17 mouse cellular contexts compared by ENCODE assay signal in the genomic region with DNA sequence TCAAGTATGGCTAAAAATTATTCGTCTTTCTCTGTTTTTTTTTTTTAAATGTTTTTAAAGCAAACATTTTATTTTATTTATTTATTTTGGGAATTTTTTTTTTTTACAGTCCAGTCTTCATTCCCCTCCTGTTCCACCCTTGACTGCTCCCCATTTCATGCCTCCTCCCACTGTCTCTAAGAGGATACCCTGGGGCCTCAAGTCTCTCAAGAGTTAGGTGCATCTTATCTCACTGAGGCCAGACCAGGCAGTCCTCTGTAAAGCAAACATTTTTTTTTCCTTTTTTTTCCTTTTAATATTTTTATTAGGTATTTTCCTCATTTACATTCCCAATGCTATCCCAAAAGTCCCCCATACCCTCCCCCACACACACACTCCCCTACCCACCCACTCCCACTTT.
DNase-seq lines count a peak whose midpoint lies in the region; ATAC-seq and TF ChIP-seq lines count a peak whose summit lies in the region.
"Had no signal": no experiment of that assay in that cellular context is flagged by ENCODE, and none has a peak within 500 bp of the region (broad histone marks: within the 10 kb centered on the region; RNA-seq: fewer than 3 reads in every experiment).

No protein-coding gene starts in this region.

- H3K4me3 ChIP-seq in heart, embryonic 13.5 days: no peak overlapping the region
- H3K4me3 ChIP-seq in CH12.LX (replicated peaks in 1 of 3; ENCODE audit: low read depth in 2 of 3, low read length in 2 of 3, poor library complexity in 1 of 3): no peak overlapping the region
- peak overlapping the region; percentile 18 for H3K4me3 ChIP-seq in liver, embryonic 12.5 days
- H3K4me3 ChIP-seq in hindbrain, embryonic 10.5 days: no peak overlapping the region
- H3K4me3 ChIP-seq: embryonic facial prominence, embryonic 15.5 days had no signal

- ATAC-seq in heart, embryonic 13.5 days (ENCODE audit: extremely low read depth, insufficient number of reproducible peaks, low FRiP score, low TSS enrichment): no peak
- peak; percentile 97 for ATAC-seq in liver, embryonic 12.5 days
- ATAC-seq: forebrain, embryonic 14.5 days; midbrain, embryonic 16.5 days had no signal

- TF ChIP-seq EP300 in CH12.LX (IDR thresholded peaks at IDR 0.05; ENCODE audit: low read length): no peak

- in situ Hi-C loops in CH12.LX (cut with MboI; ENCODE audit: low pct_ligation_motif_present, low pct_unique_long_range_greater_than_20kb, low sequenced_read_pairs): no loop called here

- H3K9me3 ChIP-seq in heart, embryonic 13.5 days: no peaks in the 10 kb centered on the region
- H3K9me3 ChIP-seq in CH12.LX (replicated peaks; ENCODE audit: low read length): no peaks in the 10 kb centered on the region
- no peaks in the 10 kb centered on the region for H3K9me3 ChIP-seq in liver, embryonic 12.5 days (replicated peaks)
- no peaks in the 10 kb centered on the region for H3K9me3 ChIP-seq in hindbrain, embryonic 10.5 days
- H3K9me3 ChIP-seq: embryonic facial prominence, embryonic 15.5 days had no signal

- dilution Hi-C loops in CH12.LX (cut with MboI; ENCODE audit: extremely low pct_ligation_motif_present, extremely low pct_unique_long_range_greater_than_20kb, low sequenced_read_pairs): no loop called here

- H3K4me2 ChIP-seq in heart, embryonic 13.5 days: peak overlapping the region; percentile 64
- peak overlapping the region; percentile 78 for H3K4me2 ChIP-seq in CH12.LX (ENCODE audit: insufficient read depth, low read depth, poor library complexity, severe bottlenecking)
- H3K4me2 ChIP-seq in liver, embryonic 12.5 days: peak overlapping the region; percentile 61
- H3K4me2 ChIP-seq: embryonic facial prominence, embryonic 15.5 days had no signal

- H3K79me2 ChIP-seq in CH12.LX (replicated peaks; ENCODE audit: control insufficient read depth, extremely low read depth, insufficient read depth, poor library complexity, severe bottlenecking): no peaks in the 10 kb centered on the region

- no peak for TF ChIP-seq POLR2A in CH12.LX (IDR thresholded peaks at IDR 0.05; ENCODE audit: low read depth, low read length)

- no peaks in the 10 kb centered on the region for H3K36me3 ChIP-seq in heart, embryonic 13.5 days
- H3K36me3 ChIP-seq in CH12.LX (replicated peaks in 1 of 2; ENCODE audit: control insufficient read depth in 1 of 2, insufficient read depth in 1 of 2, low read length in 1 of 2): no peaks in the 10 kb centered on the region
- H3K36me3 ChIP-seq in liver, embryonic 12.5 days: no peaks in the 10 kb centered on the region
- H3K36me3 ChIP-seq in hindbrain, embryonic 10.5 days: no peaks in the 10 kb centered on the region
- H3K36me3 ChIP-seq: embryonic facial prominence, embryonic 15.5 days had no signal

- peaks cover 20% of the 10 kb centered on the region for H3K4me1 ChIP-seq in heart, embryonic 13.5 days
- H3K4me1 ChIP-seq in CH12.LX (ENCODE audit: control insufficient read depth in 1 of 2, insufficient read depth in 2 of 2): peaks cover 0 to 7% of the 10 kb centered on the region in 2 experiments; a peak in 2 of 4 replicates
- H3K4me1 ChIP-seq in liver, embryonic 12.5 days: peaks cover 28% of the 10 kb centered on the region
- H3K4me1 ChIP-seq in hindbrain, embryonic 10.5 days (replicated peaks): no peaks in the 10 kb centered on the region
- H3K4me1 ChIP-seq: embryonic facial prominence, embryonic 15.5 days had no signal

- no peak overlapping the region for H3K9ac ChIP-seq in heart, embryonic 13.5 days
- H3K9ac ChIP-seq in CH12.LX (ENCODE audit: insufficient read depth, low read depth): no peak overlapping the region
- H3K9ac ChIP-seq in liver, embryonic 12.5 days: peak overlapping the region; percentile 23
- H3K9ac ChIP-seq: embryonic facial prominence, embryonic 15.5 days had no signal

- 54% methylated on average over 1 of the region's 1 CpGs for WGBS in heart, embryonic 13.5 days
- WGBS in liver, embryonic 12.5 days (ENCODE audit: insufficient replicate concordance): 41% methylated on average over 1 of the region's 1 CpGs
- WGBS in hindbrain, embryonic 10.5 days: 71% methylated on average over 1 of the region's 1 CpGs

- DNase-seq in heart, adult 18-20 months: no peak
- DNase-seq in CH12.LX (ENCODE audit: extremely low read depth): no peak
- DNase-seq in c-Kit-positive CD71-positive TER-119-negative erythroid progenitor cells, embryonic 14.5 days (ENCODE audit: low read depth): peak; percentile 24
- DNase-seq in left cerebral cortex, adult 11 months (ENCODE audit: low spot score): no peak
- DNase-seq in hindbrain, embryonic 10.5 days (ENCODE audit: low spot score): no peak
- no peak for DNase-seq in ovary, postnatal 10 days (ENCODE audit: low spot score)
- DNase-seq: adrenal gland, postnatal 36 days; cerebellum, postnatal 10 days; heart, postnatal 4 days; left cerebral cortex, postnatal 4 days; lung, adult 18-20 months; thymus, postnatal 25 days had no signal

- no peak overlapping the region; the same call in 1 of the 2 replicates for H3K27ac ChIP-seq in heart, embryonic 13.5 days (replicated peaks)
- H3K27ac ChIP-seq in CH12.LX (ENCODE audit: insufficient read depth, low read depth): no peak overlapping the region
- H3K27ac ChIP-seq in liver, embryonic 12.5 days: peak overlapping the region; percentile 90
- H3K27ac ChIP-seq in hindbrain, embryonic 10.5 days: no peak overlapping the region
- H3K27ac ChIP-seq: embryonic facial prominence, embryonic 15.5 days had no signal

- TF ChIP-seq CTCF in CH12.LX (conservative IDR thresholded peaks at IDR 0.05 in 1 of 2, IDR thresholded peaks at IDR 0.05 in 1 of 2; ENCODE audit: low read depth in 2 of 2, low read length in 2 of 2): no peak

- TF ChIP-seq RAD21 in CH12.LX (IDR thresholded peaks at IDR 0.05; ENCODE audit: low read depth, low read length): no peak

- H3K27me3 ChIP-seq in heart, embryonic 13.5 days (replicated peaks): no peaks in the 10 kb centered on the region
- H3K27me3 ChIP-seq in CH12.LX (replicated peaks): no peaks in the 10 kb centered on the region
- no peaks in the 10 kb centered on the region for H3K27me3 ChIP-seq in liver, embryonic 12.5 days (replicated peaks)
- H3K27me3 ChIP-seq in hindbrain, embryonic 10.5 days (ENCODE audit: insufficient read depth, poor library complexity, severe bottlenecking): no peaks in the 10 kb centered on the region
- H3K27me3 ChIP-seq: embryonic facial prominence, embryonic 15.5 days had no signal

TF ChIP-seq in CH12.LX, 34 proteins besides CTCF, POLR2A, EP300 and RAD21:
- no peak for TF ChIP-seq ZC3H11A (IDR thresholded peaks at IDR 0.05; ENCODE audit: low read depth, low read length)
- no peak for TF ChIP-seq MAZ (IDR thresholded peaks at IDR 0.05; ENCODE audit: low read depth, low read length)
- no peak for TF ChIP-seq TBP (conservative IDR thresholded peaks at IDR 0.05; ENCODE audit: low read depth, low read length)
- no peak for TF ChIP-seq ETS1 (conservative IDR thresholded peaks at IDR 0.05; ENCODE audit: low read depth, low read length)
- TF ChIP-seq ZMIZ1 (IDR thresholded peaks at IDR 0.05; ENCODE audit: low read depth, low read length): no peak
- TF ChIP-seq KAT2A (IDR thresholded peaks at IDR 0.05; ENCODE audit: insufficient replicate concordance, low read length): no peak
- no peak for TF ChIP-seq POLR2AphosphoS2 (IDR thresholded peaks at IDR 0.05; ENCODE audit: low read depth, low read length)
- no peak for TF ChIP-seq PAX5 (IDR thresholded peaks at IDR 0.05; ENCODE audit: low read length)
- TF ChIP-seq GABPA (IDR thresholded peaks at IDR 0.05; ENCODE audit: insufficient replicate concordance, low read depth, low read length): no peak
- no peak for TF ChIP-seq JUN (IDR thresholded peaks at IDR 0.05; ENCODE audit: insufficient read depth, low read depth, low read length)
- no peak for TF ChIP-seq ZNF384 (IDR thresholded peaks at IDR 0.05; ENCODE audit: low read depth, low read length)
- no peak for TF ChIP-seq NRF1 (IDR thresholded peaks at IDR 0.05; ENCODE audit: low read depth, low read length)
- TF ChIP-seq CHD2 (IDR thresholded peaks at IDR 0.05; ENCODE audit: low read length): no peak
- no peak for TF ChIP-seq SMC3 (IDR thresholded peaks at IDR 0.05; ENCODE audit: low read depth, low read length)
- no peak for TF ChIP-seq SIN3A (IDR thresholded peaks at IDR 0.05; ENCODE audit: low read length)
- TF ChIP-seq RCOR1 (conservative IDR thresholded peaks at IDR 0.05; ENCODE audit: low read depth, low read length): no peak
- TF ChIP-seq IRF4 (IDR thresholded peaks at IDR 0.05; ENCODE audit: low read depth, low read length): no peak
- no peak for TF ChIP-seq CHD1 (IDR thresholded peaks at IDR 0.05; ENCODE audit: low read depth, low read length)
